Mouse (Mus musculus): ENCODE measurements around the gene Rhot2. TPM values are rescaled to one million over a fixed set of nuclear protein-coding genes. Genes with fewer than 3 reads are reported as not detected.
A peak's percentile ranks its signal among the peaks of the same experiment; 100 is the strongest.

Rhot2 gene
- polyA plus RNA-seq, 1 experiment from 2014 or later = 26.8 TPM

GRCm38 (mm10) chr17:25829558-25830017 is 15.1 kb downstream of the Rhot2 start:
- Histone ChIP-seq H3K27ac (peak overlapping the region; percentile 88), H3K9ac (peak overlapping the region; percentile 81), H3K4me2 (replicated peaks) (peak overlapping the region; percentile 84), H3K9me3 (no peaks in the 10 kb centered on the region), H3K4me1 (peaks cover 67% of the 10 kb centered on the region), H3K36me3 (peaks cover 46% of the 10 kb centered on the region), H3K27me3 (no peaks in the 10 kb centered on the region), H3K4me3 (peak overlapping the region; percentile 88)
- 37% methylated on average over 8 of the region's 8 CpGs for WGBS
- no peak for ATAC-seq (ENCODE audit: low FRiP score, low read depth)

GRCm38 (mm10) chr17:25828712-25829557 is 15.7 kb downstream of the Rhot2 start, which contains the start of gene Jmjd8:
Gene Jmjd8, plus strand, starts transcription at chr17:25828867.
- Histone ChIP-seq H3K4me3 (peak within 1 kb of the TSS; percentile 88), H3K9me3 (no peaks in the 10 kb centered on the region), H3K27ac (peak within 1 kb of the TSS; percentile 88), H3K36me3 (peaks cover 45% of the 10 kb centered on the region), H3K9ac (peak within 1 kb of the TSS; percentile 81), H3K4me2 (replicated peaks) (peak within 1 kb of the TSS; percentile 84), H3K4me1 (peaks cover 67% of the 10 kb centered on the region), H3K27me3 (no peaks in the 10 kb centered on the region)
- peak; percentile 41 for ATAC-seq (ENCODE audit: low FRiP score, low read depth)
- under 1% methylated on average over 32 of the region's 32 CpGs for WGBS

- H3K27ac ChIP-seq = peak overlapping the region; percentile 88; the same call in 1 of the 2 replicates
- peak overlapping the region; percentile 81 for H3K9ac ChIP-seq
- no peaks in the 10 kb centered on the region for H3K27me3 ChIP-seq
- no peaks in the 10 kb centered on the region for H3K9me3 ChIP-seq
- 82% methylated on average over 8 of the region's 8 CpGs for WGBS
- ATAC-seq (ENCODE audit: low FRiP score, low read depth) = no peak
- H3K4me3 ChIP-seq = peak overlapping the region; percentile 88
- peaks cover 64% of the 10 kb centered on the region for H3K4me1 ChIP-seq
- peak overlapping the region; percentile 84 for H3K4me2 ChIP-seq (replicated peaks)
- peaks cover 45% of the 10 kb centered on the region for H3K36me3 ChIP-seq
Observed at GRCm38 (mm10) chr17:25828223-25828594, 16.4 kb downstream of the Rhot2 start.

- H3K4me1 ChIP-seq = peaks cover 67% of the 10 kb centered on the region
- 0 out of 2 replicates have a peak, but pooled peaks cover under 1% of the 10 kb centered on the region for H3K27me3 ChIP-seq
Observed at GRCm38 (mm10) chr17:25827546-25828222, 17.0 kb downstream of the Rhot2 start.

GRCm38 (mm10) chr17:25827011-25827410 is 17.6 kb downstream of the Rhot2 start:
- H3K4me1 ChIP-seq = peaks cover 65% of the 10 kb centered on the region
- H3K36me3 ChIP-seq = peaks cover 45% of the 10 kb centered on the region
- no peak overlapping the region for H3K4me3 ChIP-seq
- WGBS = 96% methylated on average over 13 of the region's 13 CpGs
- H3K4me2 ChIP-seq (replicated peaks) = 0 out of 2 replicates have a peak overlapping the region, but pooled peaks have one; percentile 1
- no peak overlapping the region; the same call in 1 of the 2 replicates for H3K9ac ChIP-seq
- no peak overlapping the region for H3K27ac ChIP-seq
- no peaks in the 10 kb centered on the region for H3K9me3 ChIP-seq
- no peak for ATAC-seq (ENCODE audit: low FRiP score, low read depth)
- H3K27me3 ChIP-seq = peaks cover 7% of the 10 kb centered on the region

More at GRCm38 (mm10) chr17:25827546-25828222, 17.0 kb downstream of the Rhot2 start:
- Histone ChIP-seq H3K27ac (no peak overlapping the region), H3K4me2 (replicated peaks) (peak overlapping the region; percentile 84; the same call in 1 of the 2 replicates), H3K9me3 (no peaks in the 10 kb centered on the region), H3K4me3 (0 out of 2 replicates have a peak overlapping the region, but pooled peaks have one; percentile 88), H3K36me3 (peaks cover 45% of the 10 kb centered on the region), H3K9ac (peak overlapping the region; percentile 31)
- WGBS = 89% methylated on average over 22 of the region's 22 CpGs
- ATAC-seq (ENCODE audit: low FRiP score, low read depth) = no peak

GRCm38 (mm10) chr17:25825984-25826570 is 18.6 kb downstream of the Rhot2 start:
- Histone ChIP-seq H3K4me3 (no peak overlapping the region), H3K27me3 (peaks cover 15% of the 10 kb centered on the region), H3K9ac (no peak overlapping the region), H3K4me2 (replicated peaks) (no peak overlapping the region), H3K27ac (no peak overlapping the region), H3K9me3 (no peaks in the 10 kb centered on the region), H3K36me3 (peaks cover 37% of the 10 kb centered on the region), H3K4me1 (peaks cover 56% of the 10 kb centered on the region)
- WGBS = 96% methylated on average over 27 of the region's 27 CpGs
- no peak for ATAC-seq (ENCODE audit: low FRiP score, low read depth)

GRCm38 (mm10) chr17:25825311-25825710 is 19.3 kb downstream of the Rhot2 start:
- Histone ChIP-seq H3K9me3 (no peaks in the 10 kb centered on the region), H3K27me3 (peaks cover 22% of the 10 kb centered on the region), H3K27ac (no peak overlapping the region), H3K4me2 (replicated peaks) (peak overlapping the region; percentile 97), H3K9ac (no peak overlapping the region), H3K4me3 (no peak overlapping the region), H3K4me1 (peaks cover 48% of the 10 kb centered on the region), H3K36me3 (peaks cover 29% of the 10 kb centered on the region)
- WGBS = 88% methylated on average over 6 of the region's 6 CpGs
- no peak for ATAC-seq (ENCODE audit: low FRiP score, low read depth)

GRCm38 (mm10) chr17:25824362-25825142 is 20.1 kb downstream of the Rhot2 start:
- peaks cover 24% of the 10 kb centered on the region for H3K36me3 ChIP-seq

GRCm38 (mm10) chr17:25823452-25823851 is 21.2 kb downstream of the Rhot2 start, which contains the start of gene Wdr24:
Gene Wdr24, plus strand, starts transcription at chr17:25823627.
- peak within 1 kb of the TSS; percentile 40; the same call in 1 of the 2 replicates for H3K27ac ChIP-seq
- peak within 1 kb of the TSS; percentile 97 for H3K4me2 ChIP-seq (replicated peaks)
- ATAC-seq (ENCODE audit: low FRiP score, low read depth) = peak; percentile 78
- peak within 1 kb of the TSS; percentile 67 for H3K4me3 ChIP-seq
- no peaks in the 10 kb centered on the region for H3K9me3 ChIP-seq
- peak within 1 kb of the TSS; percentile 77 for H3K9ac ChIP-seq
- peaks cover 41% of the 10 kb centered on the region for H3K27me3 ChIP-seq
- peaks cover 24% of the 10 kb centered on the region for H3K36me3 ChIP-seq
- peaks cover 38% of the 10 kb centered on the region for H3K4me1 ChIP-seq
- under 1% methylated on average over 18 of the region's 18 CpGs for WGBS

More at GRCm38 (mm10) chr17:25824362-25825142, 20.1 kb downstream of the Rhot2 start:
- Histone ChIP-seq H3K4me3 (peak overlapping the region; percentile 67), H3K4me2 (replicated peaks) (peak overlapping the region; percentile 97), H3K9ac (peak overlapping the region; percentile 77), H3K9me3 (no peaks in the 10 kb centered on the region), H3K4me1 (peaks cover 41% of the 10 kb centered on the region), H3K27me3 (peaks cover 30% of the 10 kb centered on the region), H3K27ac (no peak overlapping the region)
- no peak for ATAC-seq (ENCODE audit: low FRiP score, low read depth)
- WGBS = 72% methylated on average over 17 of the region's 17 CpGs

- H3K27me3 ChIP-seq = peaks cover 76% of the 10 kb centered on the region
- no peaks in the 10 kb centered on the region for H3K36me3 ChIP-seq
- H3K9me3 ChIP-seq = no peaks in the 10 kb centered on the region
- peak overlapping the region; percentile 37 for H3K4me2 ChIP-seq (replicated peaks)
- H3K4me1 ChIP-seq = peaks cover 10% of the 10 kb centered on the region
- H3K9ac ChIP-seq = no peak overlapping the region; the same call in 1 of the 2 replicates
- no peak for ATAC-seq (ENCODE audit: low FRiP score, low read depth)
- WGBS = 6% methylated on average over 45 of the region's 46 CpGs
- no peak overlapping the region for H3K27ac ChIP-seq
- H3K4me3 ChIP-seq = peak overlapping the region; percentile 8; the same call in 1 of the 2 replicates
Observed at GRCm38 (mm10) chr17:25818851-25819780, 25.5 kb downstream of the Rhot2 start.
